Mouse (Mus musculus): ENCODE measurements around the gene Odf3b.
A peak's percentile ranks its signal among the peaks of the same experiment; 100 is the strongest.

Gene Odf3b

DNA sequence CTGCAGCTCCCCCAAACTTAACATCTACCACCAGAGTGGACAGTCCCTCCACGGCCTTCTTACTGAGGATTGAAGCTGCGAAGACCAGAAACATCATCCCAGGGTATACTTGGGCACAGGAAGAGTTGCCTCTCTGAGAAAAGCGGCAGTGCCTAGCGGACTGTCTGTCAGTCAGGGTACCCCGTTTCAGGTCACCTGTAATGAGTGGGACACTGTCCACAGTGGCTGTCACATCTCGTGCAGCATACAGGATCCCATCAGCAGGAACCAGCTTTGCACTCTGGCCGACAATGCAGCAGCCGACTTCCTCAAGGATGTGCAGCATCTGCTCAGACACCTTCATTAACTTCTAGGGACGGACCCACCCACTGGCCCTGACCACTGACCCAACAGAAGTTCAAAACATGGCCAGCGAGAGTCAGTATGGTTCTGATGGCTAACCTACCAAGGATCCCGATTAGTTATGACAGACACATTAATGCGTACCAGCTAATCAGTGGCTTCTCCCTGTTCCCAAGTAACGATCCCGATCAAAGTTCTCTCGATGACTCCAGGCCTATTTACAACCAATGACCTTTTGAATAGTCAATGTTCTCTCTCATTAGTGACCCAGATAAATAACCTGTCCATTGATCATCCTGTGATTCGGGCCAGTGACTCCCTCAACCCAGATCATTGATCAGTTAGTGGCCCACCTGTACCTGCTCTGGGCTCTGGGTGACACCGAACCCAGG, 4.1 kb downstream of the Odf3b start:
- DNase-seq: no peak

DNA sequence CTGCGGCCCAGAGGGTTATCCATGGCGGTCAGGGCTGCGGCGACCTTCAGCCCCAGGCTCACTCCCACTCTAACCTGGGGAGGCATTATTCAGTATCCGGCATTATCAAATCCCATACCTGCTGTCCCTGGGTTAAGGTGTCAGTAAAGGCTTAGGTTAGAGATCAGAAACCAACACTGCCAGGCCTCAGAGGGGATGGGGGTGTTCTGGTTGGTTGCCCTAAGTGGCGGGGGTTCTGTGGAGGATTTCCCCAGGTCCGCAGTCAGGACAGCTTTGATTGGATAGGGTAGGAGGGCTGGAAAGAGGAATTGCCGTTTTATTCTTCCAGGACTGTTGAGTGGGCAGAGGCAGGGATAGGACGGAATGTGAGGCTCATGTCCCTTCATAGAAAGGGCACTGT, 4.7 kb downstream of the Odf3b start:
- DNase-seq: no peak

DNA sequence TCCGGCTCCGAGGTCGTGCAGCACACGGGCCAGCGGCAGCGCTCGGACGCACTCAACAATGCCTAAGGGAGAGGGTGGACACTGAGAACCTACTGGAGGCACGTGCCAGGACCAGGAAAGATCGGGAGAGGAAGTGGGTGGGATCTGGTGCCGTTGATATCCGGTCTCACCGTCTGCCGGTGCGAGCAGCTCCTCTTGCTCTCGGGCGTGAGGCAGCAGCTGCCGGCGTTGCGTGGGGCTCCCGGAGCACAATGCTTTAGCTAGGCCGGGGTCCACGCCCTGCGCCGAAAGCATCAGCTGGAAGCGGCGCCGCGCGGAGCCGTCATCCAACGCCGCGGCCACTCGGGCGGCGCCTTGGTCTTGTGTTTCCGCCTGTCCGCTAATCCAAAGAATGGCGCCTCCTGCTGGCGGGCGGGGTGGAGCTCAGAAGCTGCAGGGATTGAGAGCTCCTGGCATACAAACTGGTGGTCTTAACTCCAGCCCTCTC, 5.3 kb downstream of the Odf3b start, which contains the start of gene Sco2:
TSS of gene Sco2 (minus strand) at position 85 of the 487 bp plus-strand sequence.
- peak; percentile 99 to 100 for DNase-seq

DNA sequence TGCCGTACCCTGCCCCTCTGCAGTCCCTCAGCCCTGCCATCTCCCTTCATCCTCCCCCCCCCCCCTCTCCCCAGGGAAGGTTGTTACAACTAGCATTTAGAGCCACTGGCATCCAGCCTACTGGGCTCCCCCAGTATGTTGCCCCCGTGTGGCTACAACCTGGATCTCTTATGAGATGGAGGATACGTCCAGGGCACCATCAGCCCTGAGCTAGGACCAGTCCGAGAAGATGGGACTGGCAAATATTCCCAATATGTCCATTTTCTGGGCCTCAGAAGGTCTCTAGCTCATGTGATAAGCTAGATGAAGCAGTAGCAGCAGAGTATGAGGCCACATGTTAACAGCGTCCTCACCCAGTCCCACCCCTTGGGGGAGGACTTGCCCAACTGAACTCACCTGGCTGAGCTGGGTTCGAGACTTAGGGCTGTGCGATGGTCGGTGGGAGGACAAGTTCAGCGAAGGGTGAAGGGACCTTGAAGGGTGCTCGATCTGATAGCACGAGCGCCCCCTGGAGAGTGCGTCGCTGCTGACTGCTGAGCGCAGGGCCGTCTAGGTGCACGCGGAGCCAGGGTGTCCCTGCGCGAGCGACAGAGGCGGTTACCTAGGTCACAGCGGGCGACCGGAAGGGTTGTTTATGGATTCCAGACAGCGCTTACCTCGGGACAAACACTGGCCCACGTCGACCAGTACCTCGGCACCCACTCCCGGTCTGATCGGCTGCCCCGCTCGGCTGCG, 5.9 kb downstream of the Odf3b start:
- peak; percentile 89 for DNase-seq

DNA sequence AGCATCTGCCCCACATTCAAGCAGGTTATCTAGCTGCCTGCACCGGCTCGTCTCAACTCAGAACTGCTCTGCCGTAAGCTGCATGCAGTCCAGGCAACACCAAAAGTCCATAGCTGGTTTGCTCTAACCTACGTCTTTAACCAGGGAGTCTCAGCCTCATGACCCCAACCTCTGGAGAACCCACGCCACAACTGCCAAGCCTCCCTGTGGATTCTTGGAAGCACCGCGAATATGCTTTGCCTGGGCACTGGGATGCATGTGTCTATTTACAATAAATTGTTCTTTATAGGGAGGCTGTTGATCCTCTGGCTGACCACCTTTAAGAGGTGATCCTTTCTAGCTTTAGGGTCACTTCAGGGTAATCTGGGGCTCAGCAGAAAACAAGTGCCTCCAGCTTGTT, 6.5 kb downstream of the Odf3b start:
- DNase-seq: peak in 1 of 2 experiments; percentile 44

DNA sequence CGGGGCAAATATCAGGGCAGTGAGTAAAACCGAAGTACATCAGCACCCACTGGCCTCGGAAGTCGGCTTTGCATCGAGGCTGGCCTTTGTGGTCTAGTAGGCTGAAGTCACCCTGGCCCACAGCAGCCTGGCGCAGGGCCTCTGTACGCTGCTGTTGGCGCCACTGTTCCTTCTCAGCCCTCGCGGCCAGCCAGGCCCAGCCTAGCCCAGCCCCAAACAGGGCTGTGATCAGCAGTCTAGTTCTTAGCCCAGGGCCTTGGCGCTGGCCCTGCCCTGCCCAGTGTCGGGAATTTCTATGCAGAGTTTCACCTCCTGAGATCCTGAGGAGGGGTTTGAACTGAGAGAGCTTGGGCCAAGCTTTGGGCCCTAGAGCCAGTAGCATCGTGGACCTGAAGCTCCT, 7.0 kb downstream of the Odf3b start:
- no peak for DNase-seq

DNA sequence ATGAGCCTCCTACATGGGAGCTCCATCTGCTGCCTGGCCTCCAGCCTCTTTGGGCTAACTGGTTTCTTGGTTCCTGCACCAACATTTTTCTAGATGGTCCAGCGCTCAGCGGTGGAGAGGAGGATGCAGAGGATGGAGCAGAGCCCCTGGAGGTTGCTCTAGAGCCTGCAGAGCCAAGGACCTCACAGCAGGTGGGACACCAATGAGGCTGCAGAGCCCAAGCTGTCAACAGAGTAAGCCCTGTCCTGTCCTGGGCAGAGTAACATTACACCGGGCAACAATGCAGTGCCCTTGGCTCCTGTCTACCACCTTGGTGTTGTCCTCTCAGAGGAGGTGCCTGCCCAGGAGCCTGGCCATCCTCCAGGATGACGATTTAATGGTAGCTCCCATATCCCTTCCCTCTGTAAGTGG, 13.9 kb downstream of the Odf3b start:
- peak; percentile 92 to 93 for DNase-seq

DNA sequence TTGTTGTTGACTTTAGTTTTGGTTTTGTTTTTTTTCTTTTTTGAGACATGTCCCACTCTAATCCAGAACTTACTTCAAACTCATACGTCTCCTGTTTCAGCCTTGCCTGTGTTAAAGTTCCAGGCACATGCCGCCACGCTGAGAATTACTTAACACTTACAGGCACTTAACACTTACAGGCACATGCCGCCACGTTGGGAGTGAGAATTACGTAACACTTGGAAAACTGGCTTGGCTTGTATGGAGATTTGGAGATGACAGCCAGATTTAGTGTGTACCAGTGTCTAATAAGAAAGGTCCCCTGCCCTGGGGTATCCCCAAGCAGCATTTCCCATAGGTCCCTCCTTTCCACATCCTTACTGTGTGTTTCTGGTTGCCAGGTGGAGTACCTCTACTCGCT, 16.0 kb downstream of the Odf3b start:
- DNase-seq: no peak

DNA sequence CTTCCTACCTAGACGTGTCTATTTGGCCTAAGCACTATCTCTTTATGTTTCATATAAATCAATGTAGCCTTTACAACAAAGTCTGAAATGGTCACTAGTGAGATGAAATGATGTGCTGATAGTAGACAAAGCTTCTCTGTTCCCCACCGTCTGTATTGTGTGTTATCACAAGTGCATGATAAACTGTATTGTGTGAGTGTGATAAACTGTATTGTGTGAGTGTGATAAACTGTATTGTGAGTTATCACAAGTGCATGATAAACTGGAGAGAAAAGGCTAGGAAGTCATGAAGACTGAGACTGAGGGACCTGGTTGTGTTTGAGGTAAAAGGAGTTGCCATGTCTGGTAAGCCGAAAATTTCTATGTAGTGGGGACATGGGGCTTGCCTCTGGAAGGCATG, 20.3 kb downstream of the Odf3b start:
- no peak for DNase-seq

DNA sequence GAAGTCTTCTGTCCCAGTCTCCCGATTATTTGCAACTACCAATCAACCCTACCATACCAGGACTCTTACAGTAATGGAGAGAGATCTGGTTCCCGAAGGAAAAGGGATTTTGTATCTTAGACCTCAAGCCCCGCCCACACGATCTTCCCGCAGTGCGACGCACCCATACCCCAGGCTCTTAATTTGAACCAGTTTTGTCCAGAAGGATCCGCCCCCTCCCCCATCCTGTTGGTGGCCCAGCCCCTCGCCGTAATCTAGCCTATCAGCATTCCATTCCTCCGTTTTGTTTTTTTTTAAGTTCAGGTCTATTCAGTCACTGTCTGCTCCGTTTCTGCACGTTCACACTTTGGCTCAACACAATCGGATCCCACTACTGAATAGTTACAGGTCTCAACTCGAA, 22.7 kb downstream of the Odf3b start:
- DNase-seq: peak; percentile 90

DNA sequence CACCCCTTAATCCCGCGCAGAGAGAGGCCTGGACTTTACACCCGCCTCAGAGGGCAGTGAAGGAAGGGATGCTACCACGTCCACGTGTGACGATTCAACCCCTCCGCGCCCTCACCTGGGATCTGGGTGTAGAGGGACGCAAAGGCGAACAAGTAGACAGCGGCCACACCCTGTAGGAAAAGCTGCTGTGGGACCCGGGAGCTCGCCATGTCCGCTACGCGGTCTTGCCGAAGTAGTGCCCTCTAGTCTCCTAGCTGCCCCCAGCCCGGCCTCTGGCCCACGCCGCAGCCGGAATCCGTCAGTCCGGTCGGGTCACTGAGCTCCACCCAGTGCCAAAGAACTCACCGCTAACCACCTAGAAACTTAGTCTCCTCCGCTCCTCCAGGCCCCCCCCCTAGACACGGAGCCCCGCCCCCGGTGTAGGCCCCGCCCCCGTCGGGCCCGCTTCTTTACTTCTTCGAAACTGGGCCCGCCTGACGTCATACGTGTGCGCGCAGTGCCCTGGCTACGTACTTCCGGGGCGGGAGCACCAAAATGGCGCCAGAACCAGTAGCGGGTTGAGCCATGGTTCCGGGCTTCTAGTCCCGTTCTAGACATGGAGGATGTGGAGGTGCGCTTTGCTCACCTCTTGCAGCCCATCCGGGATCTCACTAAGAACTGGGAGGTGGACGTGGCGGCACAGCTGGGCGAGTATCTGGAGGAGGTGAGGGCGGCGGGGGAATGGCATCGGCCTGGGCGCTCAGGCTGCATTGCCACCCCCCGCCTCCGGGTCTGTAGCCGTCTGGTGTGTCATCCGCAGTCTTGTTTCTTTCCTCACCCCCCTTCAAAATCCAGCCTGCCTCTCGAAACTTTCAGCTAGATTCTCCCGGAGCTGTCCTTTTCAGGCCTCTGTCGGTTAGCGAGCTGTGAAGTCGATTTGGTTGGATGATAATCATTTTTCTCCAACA, 23.6 kb downstream of the Odf3b start, which contains the start of the genes Lmf2 and Ncaph2:
TSS of gene Lmf2 (minus strand) at position 419 of the 947 bp plus-strand sequence.
TSS of gene Ncaph2 (plus strand) at position 479 of the 947 bp plus-strand sequence.
- peak; percentile 98 for DNase-seq

DNA sequence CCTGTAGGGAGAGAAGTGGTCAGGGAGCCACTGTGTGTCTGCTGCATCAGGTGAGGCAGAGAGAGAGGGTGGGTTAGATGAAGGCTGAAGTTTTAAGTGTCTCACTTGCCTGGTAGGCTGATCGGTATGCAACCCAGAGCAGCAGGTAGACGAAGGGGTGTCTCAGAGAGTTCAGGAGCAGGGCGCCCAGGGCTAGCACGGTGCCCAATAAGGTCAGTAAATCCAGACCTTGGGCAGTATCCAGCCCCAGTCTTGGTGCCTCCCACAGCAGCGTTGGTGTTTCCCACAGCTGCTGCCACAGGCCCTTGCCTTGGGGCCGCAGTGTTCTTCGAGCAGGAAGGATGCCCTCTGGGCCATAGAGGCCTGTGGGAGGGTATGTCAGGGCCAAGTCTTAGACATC, 24.6 kb downstream of the Odf3b start:
- no peak for DNase-seq

DNA sequence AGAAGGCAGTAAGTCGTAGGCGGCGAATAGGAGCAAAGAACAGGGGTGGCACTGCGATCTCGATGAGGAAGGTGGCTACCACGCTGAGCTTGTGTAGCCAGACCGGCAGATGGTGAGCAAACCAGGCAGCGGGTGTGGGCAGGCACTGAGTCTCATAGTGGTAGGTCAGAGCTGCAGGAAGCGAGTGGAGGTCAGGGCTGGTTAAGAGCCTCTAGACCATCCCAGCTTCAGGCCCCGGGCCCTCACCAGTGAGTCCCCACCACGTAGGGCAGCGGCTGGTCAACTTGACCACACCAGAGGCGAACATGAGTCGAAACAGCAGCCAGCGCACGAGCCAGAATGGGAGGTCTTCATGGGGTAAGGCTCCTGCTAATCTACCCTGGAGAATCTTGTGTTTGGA, 25.2 kb downstream of the Odf3b start:
- DNase-seq: no peak

DNA sequence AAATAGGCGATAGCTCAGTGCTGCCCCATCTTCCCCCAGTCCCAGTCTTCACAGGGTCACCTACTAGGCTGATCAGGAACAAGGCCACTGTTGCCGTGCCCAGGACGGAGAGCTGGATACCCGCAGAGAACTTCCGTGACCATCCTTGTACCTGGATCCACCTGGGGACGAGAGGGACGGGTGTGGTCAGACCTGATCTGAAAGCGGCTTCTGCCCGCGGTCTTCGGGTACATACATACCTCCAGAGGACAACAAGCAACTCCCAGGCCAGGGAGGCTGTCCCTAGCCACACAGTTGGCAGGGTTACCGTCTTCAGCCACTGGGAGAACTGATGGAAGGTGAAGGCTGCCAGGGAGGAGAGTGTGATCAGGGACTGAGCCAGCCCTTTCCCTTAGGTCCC, 26.3 kb downstream of the Odf3b start:
- no peak for DNase-seq

DNA sequence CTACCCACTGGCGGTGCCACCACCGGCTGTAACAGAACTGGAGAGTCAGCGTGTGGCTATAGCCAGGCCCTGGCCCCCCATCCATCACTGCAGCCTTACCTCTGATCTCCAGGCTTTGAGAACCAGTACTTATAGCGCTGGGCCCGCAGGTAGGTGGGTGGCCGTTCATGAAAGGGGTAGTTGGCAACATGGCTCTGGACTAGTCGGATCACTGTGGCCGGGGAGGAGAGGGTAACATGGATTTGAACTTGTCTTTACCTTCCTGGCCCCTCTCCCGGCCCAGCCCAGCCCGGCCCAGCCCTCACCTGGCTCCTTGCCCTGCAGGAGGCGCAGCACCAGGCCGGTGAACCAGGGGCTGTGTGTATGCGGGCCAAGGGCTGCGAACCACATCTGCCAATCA, 27.0 kb downstream of the Odf3b start:
- no peak for DNase-seq

DNA sequence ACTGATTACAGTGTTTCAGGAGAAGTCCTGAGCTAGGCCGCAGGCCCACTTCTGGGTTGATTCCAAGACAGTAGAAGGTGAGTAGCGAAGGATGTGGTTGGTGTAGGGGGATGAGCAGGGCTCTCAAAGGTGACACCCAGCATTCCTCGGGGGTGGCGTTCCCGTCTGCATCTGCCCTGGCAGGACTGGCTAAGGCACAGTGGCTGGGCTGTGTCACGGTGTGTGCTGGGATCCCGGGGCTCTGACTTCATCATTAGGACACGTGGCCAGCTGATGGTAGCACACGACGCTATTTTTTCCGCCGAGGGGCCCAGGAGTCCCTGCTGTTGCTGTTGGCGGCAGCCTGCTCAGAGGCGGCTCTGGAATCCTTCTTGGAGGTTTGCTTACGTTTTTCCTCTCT, 27.8 kb downstream of the Odf3b start:
- DNase-seq: no peak

DNA sequence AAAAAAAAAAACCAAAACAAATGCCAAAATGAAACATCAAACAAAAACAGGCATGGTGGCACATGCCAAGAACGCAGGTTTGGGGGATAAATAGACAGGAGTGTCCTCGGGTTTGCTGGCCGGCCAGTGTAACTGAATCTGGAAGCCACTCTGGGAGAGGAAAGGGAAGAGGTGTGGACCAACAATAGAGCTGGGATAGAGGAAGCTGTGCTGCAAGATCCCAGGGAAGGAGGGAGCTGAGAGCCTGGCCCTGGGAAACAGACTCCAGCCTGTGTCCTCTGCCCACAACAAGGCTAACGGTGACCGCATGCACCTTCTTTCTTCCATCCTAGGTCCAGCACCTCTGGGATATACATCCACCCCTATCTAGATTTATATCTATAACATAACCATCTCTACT, 28.6 kb downstream of the Odf3b start:
- no peak for DNase-seq

DNA sequence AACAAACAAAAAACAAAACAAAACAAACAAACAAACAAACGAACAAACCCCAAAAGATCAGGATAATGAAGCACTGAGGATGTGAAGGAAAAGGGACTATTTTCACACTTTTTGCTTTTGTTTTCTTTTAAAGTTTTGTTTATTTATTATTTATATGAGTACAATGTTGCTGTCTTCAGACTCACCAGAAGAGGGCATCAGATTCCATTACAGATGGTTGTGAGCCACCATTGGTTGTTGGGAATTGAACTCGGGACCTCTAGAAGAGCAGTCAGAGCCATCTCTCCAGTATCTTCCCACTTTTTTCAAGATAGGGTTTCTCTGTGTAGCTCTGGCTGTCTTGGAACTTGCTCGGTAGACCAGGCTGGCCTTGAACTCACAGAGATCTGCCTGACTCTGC, 35.8 kb downstream of the Odf3b start:
- no peak for DNase-seq

DNA sequence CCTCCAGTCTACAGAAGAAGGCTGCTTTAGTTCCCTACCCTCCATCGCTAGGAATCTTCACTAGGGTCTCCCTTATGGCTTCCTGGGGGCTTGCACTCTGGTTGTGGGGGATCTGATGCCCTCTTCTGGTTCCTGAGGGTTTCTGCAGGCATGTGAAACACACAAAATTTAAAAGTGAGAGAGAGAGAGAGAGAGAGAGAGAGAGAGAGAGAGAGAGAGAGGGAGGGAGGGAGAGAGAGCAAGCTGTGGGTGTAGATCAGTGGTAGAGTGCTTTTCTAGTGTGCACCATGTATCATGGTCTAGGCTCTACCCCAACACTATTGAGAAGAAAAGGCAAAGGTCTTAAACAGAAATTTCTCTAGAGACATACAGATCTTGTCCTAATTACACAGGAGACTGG, 37.4 kb downstream of the Odf3b start:
- no peak for DNase-seq

DNA sequence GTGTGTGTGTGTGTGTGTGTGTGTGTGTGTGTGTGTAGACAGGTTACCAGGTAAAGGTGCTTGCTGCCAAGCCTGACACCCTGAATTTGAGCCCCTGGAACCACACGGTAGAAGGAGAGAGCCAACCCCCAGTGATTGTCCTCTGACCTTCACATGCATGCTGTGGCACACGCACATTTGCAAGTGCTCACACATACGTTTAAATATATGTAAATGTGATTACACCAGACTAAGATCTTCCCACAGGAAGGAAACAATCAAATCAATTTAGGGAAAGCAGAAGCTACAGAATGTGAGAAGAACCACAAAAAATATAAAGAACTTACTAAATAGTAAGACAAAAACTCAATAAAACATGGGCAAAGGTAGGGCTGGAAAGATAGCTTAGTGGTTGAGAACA, 38.9 kb downstream of the Odf3b start:
- no peak for DNase-seq

DNA sequence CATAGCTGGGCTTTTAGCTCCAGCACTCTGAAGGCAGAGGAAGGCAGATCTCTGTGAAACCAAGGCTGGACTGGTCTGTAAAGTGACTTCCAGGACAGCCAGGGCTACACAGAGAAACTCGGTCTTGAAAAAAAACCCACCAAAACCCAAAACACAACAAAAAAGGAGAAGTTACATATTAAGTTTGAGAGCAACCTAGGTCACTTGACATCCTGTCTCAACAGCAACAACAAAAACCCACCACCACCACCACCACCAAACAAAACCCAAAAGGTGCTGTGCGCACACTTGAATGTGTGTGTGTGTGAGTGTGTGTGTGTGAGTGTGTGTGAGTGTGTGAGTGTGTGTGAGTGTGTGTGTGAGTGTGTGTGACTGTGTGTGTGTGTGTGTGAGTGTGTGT, 39.4 kb downstream of the Odf3b start:
- no peak for DNase-seq

DNA sequence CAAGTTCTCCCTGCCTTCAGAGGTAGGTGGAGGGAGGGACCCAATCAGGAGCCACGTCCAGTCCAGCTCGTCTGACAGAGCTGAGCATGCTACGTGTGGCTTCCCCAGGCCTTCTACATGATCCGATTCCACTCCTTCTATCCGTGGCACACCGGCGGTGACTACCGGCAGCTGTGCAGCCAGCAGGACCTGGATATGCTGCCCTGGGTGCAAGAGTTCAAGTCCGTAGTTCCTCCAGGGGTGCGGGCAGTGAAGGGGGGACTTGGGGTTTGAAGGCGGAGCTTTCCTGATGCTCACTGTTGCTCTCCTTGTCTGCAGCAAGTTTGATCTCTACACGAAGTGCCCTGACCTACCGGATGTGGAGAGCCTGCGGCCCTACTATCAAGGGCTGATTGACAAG, 42.7 kb downstream of the Odf3b start:
- no peak for DNase-seq
